Mouse (Mus musculus) adipocyte (in vitro differentiated cells): ENCODE measurements around the gene Mrps6.
A peak's percentile ranks its signal among the peaks of the same experiment; 100 is the strongest.
"Not testable (repeated sequence)": the region's sequence is repeated elsewhere in the genome, so short reads cannot be mapped to it uniquely, and the experiment has no call there.

ENCODE experiments used
- DNase-seq: peaks from one replicate; pipeline ENCODE4 v3.0.0-alpha.2; 2016; ENCODE audit warnings: low spot score

Gene Mrps6

DNA sequence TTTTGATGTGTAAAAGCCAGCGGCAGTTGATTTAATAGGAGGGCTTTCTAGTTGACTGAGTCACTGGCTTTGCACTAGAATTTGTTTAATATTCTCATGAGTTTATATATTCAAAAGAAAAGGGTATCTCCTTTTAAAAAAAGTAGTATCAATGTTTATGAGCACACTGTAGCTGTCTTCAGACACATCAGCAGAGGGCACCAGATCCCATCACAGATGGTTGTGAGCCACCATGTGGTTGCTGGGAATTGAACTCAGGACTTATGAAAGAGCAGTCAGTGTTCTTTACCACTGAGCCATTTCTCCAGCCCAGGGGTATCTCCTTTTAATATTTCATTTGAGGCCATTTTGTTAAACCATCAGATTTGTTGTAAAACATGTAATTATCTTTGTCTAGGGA is 4.8 kb downstream of the Mrps6 start:
- DNase-seq: no peak

DNA sequence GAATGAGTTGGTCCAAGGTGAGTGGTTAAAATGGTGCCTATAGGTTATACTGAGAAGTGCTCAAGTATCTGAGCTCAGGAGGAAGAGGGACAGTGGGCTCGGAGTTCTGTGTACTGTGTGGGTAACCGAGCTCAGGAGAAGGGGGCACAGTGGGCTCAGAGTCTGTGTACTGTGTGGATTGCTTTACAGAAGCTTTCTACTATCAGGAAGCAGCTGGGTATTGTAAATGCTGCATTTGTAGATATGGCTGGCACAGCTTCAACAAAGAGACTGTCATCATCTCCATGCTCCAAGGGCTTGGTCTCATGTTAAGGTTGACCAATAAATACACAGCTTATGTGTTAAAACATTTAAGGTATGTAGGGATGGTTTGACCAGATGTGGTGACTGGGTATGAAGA is 6.7 kb downstream of the Mrps6 start:
- no peak for DNase-seq

- no peak for DNase-seq
Observed at GRCm38 (mm10) chr16:92070338-92070737, 12.3 kb downstream of the Mrps6 start.

GRCm38 (mm10) chr16:92076797-92077196 is 18.7 kb downstream of the Mrps6 start:
- no peak for DNase-seq

DNA sequence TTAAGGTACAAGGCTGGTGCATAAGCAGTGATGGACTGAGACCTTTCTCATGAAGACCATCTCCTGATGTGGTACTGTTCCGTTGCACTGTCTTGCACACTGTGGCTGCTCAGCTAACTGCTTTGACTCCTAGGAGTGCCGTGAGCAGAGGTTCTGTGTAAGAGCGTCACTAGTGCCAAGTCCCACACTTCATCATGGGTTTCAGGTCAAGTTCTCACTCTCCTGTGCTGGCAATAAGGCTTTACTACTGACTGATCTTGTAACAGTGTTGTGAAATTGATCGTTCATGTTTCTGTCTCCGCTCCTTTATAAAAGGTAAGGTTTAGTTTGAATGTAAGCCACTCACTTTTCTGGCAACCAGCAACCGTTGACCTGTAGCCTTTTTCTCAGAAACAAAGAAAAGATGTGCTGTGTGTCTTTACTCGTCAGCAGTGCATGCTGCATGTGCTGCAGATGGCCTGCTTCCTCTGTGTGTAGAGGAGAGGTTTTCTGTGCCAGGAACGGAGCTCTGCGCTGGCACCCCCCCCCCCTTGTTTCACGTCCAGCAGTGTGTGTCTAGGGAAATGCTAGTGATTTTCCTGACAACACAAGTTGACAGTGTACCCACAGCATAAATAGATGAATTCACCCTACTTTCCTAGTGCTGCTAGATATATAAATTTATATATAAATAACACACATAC is 25.8 kb downstream of the Mrps6 start:
- no peak for DNase-seq

GRCm38 (mm10) chr16:92089225-92089624 is 31.2 kb downstream of the Mrps6 start:
- DNase-seq: no peak

GRCm38 (mm10) chr16:92091876-92092275 is 33.8 kb downstream of the Mrps6 start:
- DNase-seq: peak; percentile 60

DNA sequence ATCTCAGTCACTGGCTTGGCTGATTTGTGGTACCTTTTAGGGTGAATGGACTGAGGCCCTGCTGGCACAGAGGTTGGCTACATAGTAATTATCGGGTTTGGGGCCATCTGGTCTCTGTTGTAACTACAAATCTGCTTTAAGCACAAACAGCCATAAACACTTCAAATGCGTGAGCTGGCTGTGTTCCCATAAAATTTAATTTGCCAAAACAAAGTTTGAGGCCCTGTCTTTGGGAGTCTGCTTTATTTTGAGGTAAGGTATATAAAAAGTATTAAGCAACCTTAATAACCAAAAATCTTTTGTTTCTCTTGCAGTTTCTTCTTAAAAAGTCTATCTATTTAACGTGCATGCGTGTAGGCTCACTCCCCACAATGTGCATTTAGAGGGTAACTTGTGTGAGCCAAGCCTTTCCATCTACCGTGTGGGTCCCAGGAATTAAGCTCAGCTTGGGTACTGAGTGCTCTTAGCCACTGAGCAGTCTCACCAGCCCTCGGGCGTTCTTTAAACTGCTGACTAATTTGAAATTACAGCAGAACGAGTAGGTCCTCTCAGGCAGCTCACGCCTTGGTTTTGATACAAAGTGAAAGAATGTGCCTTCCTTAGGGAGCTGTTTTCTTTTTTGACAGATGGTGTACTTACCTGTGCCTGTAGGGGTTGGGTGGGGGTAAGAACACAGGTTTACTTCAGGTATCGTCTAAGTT is 40.4 kb downstream of the Mrps6 start:
- DNase-seq: no peak

DNA sequence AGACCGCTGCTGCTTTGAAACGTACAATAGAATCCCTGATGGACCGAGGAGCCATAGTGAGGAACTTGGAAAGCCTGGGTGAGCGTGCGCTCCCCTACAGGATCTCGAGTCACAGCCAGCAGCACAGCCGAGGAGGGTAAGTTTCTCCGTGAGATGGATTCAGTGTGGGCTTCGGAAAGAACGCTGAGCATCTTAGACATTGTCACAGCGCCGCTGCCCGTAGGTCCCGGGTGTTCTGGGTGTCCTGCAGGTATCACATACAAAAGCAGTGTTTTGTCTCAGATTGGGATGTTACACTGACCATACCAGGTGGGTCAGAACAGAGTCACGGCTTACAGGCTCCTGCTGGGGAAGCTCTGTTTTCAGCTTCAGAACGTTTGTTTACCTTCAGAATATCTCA is 41.5 kb downstream of the Mrps6 start:
- DNase-seq: no peak

DNA sequence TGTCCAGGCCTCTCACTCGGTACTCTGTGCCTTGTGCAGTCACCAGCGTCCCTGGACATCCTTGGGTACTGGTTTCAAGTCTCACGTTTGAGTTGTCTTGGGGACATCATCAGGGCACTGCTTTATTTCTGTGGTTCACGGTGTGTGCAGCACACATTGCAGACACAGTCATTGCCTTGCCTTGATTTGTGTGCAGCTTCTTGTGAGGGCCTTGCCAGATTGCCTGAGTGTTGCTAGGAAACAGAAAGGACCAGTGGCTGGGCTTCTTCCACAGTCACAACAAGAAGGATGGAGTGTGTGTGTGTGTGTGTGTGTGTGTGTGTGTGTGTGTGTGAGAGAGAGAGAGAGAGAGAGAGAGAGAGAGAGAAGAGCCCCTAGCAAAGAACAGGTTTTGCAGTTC is 42.0 kb downstream of the Mrps6 start:
- DNase-seq: no peak

GRCm38 (mm10) chr16:92102115-92102514 is 44.0 kb downstream of the Mrps6 start:
- peak; percentile 84 for DNase-seq

DNA sequence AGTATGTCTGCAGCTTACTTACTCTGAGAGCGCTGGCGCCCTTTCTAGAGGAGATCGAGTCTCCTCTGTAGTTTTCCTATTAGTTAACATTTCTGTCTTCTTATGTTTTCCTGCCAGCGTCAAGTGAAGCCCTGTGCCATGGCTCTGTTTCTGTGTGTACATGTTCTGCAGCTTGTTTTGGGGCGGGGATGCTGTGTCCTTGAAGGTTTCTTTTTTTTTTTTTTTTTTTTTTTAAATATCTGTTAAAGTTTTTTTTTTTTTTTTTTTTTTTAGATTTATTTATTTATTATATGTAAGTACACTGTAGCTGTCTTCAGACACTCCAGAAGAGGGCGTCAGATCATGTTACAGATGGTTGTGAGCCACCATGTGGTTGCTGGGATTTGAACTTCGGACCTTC is 44.9 kb downstream of the Mrps6 start:
- DNase-seq: not testable (repeated sequence)

DNA sequence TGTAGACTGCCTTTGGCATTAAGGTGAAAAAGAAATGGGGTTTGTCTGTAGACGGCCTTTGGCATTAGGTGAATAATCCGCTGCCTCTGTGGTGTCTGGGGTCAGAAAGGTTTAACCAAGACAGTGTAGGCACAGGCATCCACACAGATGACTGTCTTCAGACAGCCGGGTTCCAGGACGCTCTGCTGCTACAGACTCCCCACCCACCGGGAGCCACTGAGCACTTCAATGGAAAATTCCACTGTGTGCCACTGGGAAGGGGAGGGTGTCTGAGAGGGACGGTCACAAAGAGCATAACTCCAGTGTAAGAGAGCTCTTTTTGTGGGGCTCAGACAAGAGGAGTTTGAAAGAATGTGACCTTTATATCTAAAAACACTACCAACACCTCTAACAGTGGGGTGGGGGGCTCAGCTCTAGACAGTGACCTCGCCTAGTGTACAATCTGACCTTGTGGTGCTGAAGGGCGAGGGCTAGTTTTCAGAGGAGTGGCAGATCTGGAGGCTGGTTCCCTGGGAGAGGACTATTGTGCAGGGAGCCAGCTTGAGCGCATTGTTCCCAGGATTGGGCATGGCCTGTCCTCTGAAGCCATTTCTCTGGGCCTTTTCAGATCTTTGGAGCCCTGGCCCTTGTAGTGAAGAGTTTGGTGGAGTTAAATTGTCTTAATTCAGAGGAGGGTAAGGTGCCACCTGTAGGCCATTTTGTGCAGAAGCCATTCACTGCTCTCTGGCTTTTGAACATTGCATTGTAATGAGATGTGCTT is 45.7 kb downstream of the Mrps6 start:
- no peak for DNase-seq

DNA sequence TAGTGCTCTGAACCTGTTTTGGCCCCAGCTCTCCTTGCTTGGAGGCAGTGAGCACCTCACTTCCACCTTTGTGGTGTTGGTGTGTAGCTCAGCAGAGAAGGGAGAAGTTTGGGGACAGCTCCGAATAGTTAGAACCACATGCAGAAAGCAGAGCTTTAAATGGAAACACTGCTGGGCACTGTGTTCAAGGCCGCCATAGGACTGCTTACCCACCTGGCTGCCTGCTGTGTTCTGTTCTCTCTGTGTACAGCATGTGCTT is 46.2 kb downstream of the Mrps6 start:
- no peak for DNase-seq

DNA sequence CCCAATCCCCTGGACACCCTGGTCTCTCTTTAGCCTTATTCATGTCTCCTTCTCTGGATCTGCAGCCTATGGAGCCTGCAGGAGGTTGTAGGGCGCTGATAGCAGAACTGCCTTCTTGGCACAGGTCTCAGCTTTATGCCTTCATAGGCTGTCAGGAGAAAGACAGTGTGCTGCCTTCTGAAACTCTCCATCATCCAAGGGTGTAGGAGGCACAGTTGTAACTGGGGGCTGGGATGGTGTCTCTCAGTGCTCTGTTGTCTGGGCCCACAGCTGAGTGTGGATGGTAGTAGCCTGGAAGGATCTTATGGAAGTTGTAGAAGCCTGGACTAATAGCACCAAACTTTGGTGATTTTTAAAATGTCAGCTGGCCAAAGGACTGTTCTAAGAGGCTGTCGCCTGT is 46.9 kb downstream of the Mrps6 start:
- no peak for DNase-seq

- DNase-seq: peak; percentile 95
Observed at GRCm38 (mm10) chr16:92105631-92106030, 47.6 kb downstream of the Mrps6 start.

- no peak for DNase-seq
Observed at GRCm38 (mm10) chr16:92107346-92107745, 49.3 kb downstream of the Mrps6 start.

- DNase-seq: peak; percentile 62
Observed at GRCm38 (mm10) chr16:92114706-92115241, 56.7 kb downstream of the Mrps6 start.

DNA sequence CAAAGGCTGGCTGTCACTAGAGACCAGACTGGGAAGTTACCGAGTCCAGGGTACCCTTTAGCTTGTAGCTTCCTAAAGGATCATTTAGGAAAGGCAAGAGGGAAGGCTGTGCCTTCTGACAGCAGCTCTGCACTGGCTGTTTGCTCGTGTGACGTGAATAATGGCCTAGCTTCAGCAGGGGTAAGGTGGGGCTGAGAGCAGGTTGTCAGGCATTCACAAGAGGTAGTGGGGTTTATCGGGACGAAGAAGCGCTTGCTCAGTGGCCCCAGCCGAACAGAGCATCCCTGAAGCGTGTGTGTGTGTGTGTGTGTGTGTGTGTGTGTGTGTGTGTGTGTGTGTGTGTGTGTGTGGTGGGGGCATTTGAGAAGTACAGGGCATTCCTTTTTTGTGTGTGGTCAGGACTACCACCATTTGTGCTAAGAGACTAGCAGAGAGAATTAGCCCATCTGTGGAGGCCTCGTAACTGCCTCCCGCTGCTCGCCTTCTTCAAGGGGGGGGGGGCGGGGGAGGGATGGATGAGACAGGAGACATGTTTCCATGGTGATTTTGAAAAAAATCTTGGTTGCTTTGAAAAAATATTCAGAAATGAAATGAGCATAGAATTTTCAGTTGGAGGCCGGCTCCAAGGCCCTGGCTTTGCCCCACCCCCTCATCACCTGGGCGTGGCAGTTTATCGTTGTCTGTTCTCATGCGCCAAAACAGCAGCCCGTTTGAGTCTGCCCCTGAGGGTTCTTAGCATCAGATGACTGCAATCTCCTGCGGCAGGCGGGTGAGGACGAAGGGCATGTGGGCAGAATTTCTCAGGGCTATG is 57.7 kb downstream of the Mrps6 start:
- DNase-seq: no peak

- DNase-seq: no peak
Observed at GRCm38 (mm10) chr16:92117337-92118209, 59.5 kb downstream of the Mrps6 start.

DNA sequence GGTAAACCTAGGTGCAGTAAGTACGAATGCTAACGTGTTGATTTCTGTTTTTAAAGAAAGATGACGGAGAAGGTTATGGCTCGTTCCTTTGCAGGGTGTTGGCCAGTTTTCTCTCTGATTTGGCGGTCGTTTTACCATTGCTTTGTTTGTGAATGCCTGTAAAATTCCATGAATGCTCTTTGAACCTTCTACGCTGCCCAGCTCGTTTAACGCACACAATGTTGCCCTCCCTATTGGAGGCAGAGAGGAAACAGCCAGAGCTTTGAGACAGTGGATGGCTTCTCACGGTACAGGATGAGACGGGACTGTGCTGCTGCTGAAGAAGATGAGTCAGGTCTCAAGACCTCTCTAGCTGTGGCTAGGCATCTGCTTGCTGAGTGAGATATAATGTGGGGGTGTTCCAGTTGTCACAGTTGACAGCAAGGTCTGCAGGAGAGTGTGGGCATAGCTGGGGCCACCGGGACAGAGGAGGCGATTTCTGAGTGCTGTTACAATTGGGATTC is 61.0 kb downstream of the Mrps6 start:
- DNase-seq: no peak
